Mouse (Mus musculus): ENCODE data around the gene Arcn1. TPM values are rescaled to one million over a fixed set of nuclear protein-coding genes. Genes with fewer than 3 reads are reported as not detected.

Arcn1 gene
- polyA plus RNA-seq (2014; fragmentation: Nextera tagmentation; extraction: Ambion mirVana), result 139 and 168 TPM in 2 replicates

DNA sequence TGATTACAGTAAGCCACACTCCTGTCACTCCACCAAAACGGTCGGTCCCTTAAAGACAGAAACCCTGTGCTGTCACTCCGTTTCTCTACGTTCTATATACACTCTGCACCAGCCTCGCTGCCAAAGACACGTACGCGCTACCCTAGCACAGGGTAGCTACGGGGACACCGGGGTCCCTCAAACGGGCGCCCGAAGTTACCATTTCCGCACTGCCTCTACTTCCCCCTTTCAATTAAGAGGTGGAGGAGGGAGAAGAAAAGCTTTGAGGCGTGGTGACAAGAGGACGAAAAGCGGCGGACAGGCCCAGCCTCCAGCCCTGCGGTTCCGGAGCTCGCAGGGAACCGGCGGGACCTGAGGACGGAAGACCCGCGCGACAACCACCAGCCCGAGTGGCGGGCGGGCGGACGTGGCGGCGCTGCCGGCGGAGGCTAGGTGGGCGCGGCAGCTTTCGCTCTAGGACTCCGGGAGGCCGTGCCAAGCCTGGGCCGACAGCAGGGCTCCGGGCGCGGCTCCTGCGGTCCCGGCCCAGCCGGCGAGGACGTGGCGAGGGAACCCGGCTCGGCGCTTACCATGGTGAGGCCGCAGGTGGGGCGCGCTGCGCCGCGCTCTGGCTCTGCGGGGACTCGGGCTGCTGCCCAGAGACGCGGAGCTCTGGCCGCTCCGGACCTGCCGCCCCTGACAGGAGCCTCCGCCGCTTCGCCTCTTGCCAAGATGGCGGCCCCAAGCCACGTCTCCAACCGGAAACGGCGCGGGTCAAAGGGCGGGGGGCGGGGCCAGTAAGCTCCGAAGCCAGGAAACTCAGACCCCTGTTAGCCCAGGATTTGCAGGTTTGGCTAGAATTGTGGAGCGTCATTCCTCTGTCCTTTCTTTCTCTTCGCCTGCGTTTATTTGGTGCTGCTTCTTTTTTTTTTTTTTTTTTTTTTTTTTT, at the start of gene Arcn1, which contains the start of gene Ift46:
TSS of gene Arcn1 (minus strand) at position 745 of the 928 bp plus-strand sequence.
TSS of gene Ift46 (plus strand) at position 808 of the 928 bp plus-strand sequence.
- under 1% methylated on average over 70 of the region's 82 CpGs for WGBS (ENCODE audit: insufficient replicate concordance)
- Histone ChIP-seq H3K27me3 (ENCODE audit: control insufficient read depth, insufficient read depth, low read length) (no peaks in the 10 kb centered on the region), H3K9me3 (replicated peaks; ENCODE audit: control insufficient read depth, low read length) (no peaks in the 10 kb centered on the region), H3K4me1 (ENCODE audit: control insufficient read depth, insufficient read depth, low read length) (peaks cover 11% of the 10 kb centered on the region; the same call in 1 of the 2 replicates), H3K9ac (ENCODE audit: low read depth, low read length) (peak within 1 kb of the TSS; percentile 81), H3K4me2 (peak within 1 kb of the TSS; percentile 75), H3K27ac (ENCODE audit: low read depth, low read length) (peak within 1 kb of the TSS; percentile 91), H3K36me3 (ENCODE audit: control insufficient read depth, insufficient read depth, low read length) (no peaks in the 10 kb centered on the region), H3K4me3 (ENCODE audit: low read depth, low read length) (peak within 1 kb of the TSS; percentile 92)
- peak; percentile 86 for ATAC-seq (replicated peaks; ENCODE audit: insufficient number of reproducible peaks, low FRiP score, low TSS enrichment)

DNA sequence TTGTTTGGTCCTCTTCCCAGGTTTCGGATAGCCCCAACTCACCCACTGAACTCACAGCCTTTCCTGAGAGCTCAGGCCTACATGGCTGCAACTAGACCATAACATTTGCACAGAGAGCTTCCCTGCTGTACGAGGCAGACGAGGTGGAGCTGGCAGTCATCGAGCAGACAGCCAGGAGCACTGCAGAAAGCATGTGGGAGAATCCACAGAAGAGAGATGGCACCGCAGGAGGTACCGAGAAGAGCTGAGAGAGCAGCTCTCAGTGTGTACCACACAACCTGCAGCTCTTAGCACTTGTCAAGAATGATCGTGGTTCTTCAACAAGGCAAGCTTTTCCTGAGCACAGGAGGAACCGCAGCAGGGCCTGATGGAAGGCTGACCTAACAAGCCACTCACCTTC, 46.5 kb upstream of the Arcn1 start:
- Histone ChIP-seq H3K36me3 (ENCODE audit: control insufficient read depth, insufficient read depth, low read length) (peaks cover 72% of the 10 kb centered on the region), H3K4me2 (no peak overlapping the region), H3K27me3 (ENCODE audit: control insufficient read depth, insufficient read depth, low read length) (no peaks in the 10 kb centered on the region), H3K27ac (ENCODE audit: low read depth, low read length) (no peak overlapping the region), H3K9ac (ENCODE audit: low read depth, low read length) (0 out of 2 replicates have a peak overlapping the region, but pooled peaks have one; percentile 10), H3K4me3 (ENCODE audit: low read depth, low read length) (no peak overlapping the region), H3K9me3 (replicated peaks; ENCODE audit: control insufficient read depth, low read length) (no peaks in the 10 kb centered on the region), H3K4me1 (ENCODE audit: control insufficient read depth, insufficient read depth, low read length) (no peaks in the 10 kb centered on the region)
- no peak for ATAC-seq (replicated peaks; ENCODE audit: insufficient number of reproducible peaks, low FRiP score, low TSS enrichment)
- 92% methylated on average over 8 of the region's 8 CpGs for WGBS (ENCODE audit: insufficient replicate concordance)

DNA sequence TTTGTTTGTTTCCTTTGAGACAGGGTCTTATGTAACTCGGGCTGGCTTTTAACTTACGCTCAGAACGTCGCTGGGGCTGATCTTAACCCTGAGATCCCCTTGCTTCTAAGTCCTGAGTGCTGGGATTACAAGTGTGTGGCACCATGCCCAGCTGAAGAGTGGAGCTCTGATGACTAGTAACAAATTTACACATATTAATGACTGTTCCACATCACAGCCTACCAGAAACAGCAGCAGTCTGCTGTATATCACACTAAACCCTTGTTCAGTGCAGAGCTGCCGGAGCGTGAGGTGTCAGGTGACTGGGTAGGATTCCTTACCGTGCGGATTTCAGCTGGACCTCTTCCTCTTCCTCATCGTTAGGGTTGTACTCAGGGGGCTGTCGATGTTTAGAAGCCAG, 42.7 kb upstream of the Arcn1 start:
- no peaks in the 10 kb centered on the region for H3K4me1 ChIP-seq (ENCODE audit: control insufficient read depth, insufficient read depth, low read length)
- WGBS (ENCODE audit: insufficient replicate concordance), result 84% methylated on average over 10 of the region's 10 CpGs
- H3K9me3 ChIP-seq (replicated peaks; ENCODE audit: control insufficient read depth, low read length), result no peaks in the 10 kb centered on the region
- H3K27me3 ChIP-seq (ENCODE audit: control insufficient read depth, insufficient read depth, low read length), result no peaks in the 10 kb centered on the region
- no peak overlapping the region for H3K4me2 ChIP-seq
- H3K9ac ChIP-seq (ENCODE audit: low read depth, low read length), result no peak overlapping the region
- peaks cover 57% of the 10 kb centered on the region for H3K36me3 ChIP-seq (ENCODE audit: control insufficient read depth, insufficient read depth, low read length)
- no peak overlapping the region for H3K4me3 ChIP-seq (ENCODE audit: low read depth, low read length)
- H3K27ac ChIP-seq (ENCODE audit: low read depth, low read length), result no peak overlapping the region
- ATAC-seq (replicated peaks; ENCODE audit: insufficient number of reproducible peaks, low FRiP score, low TSS enrichment), result no peak

DNA sequence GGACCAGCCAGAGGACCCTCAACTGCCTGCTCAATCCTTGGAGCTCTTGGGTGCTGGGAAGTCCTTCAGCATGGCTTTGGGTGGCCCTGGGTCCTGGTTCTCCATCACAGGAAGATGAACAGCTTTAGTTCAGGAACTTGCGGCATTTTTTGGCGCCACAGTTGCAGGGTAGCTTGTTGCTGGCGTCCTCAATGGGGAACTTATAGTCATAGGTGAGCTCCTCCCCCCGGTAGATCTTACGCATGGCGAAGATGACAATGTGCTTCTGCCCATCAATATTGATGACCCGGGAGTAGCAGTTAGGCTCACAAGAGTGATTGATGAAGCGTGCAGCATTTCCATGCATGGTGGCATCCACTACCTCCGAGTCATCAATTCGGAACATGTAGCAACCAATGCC, 40.1 kb upstream of the Arcn1 start:
- H3K9ac ChIP-seq (ENCODE audit: low read depth, low read length), result no peak overlapping the region
- H3K27ac ChIP-seq (ENCODE audit: low read depth, low read length), result no peak overlapping the region
- H3K4me3 ChIP-seq (ENCODE audit: low read depth, low read length), result no peak overlapping the region
- H3K4me1 ChIP-seq (ENCODE audit: control insufficient read depth, insufficient read depth, low read length), result no peaks in the 10 kb centered on the region
- H3K27me3 ChIP-seq (ENCODE audit: control insufficient read depth, insufficient read depth, low read length), result no peaks in the 10 kb centered on the region
- no peak overlapping the region for H3K4me2 ChIP-seq
- peaks cover 44% of the 10 kb centered on the region for H3K36me3 ChIP-seq (ENCODE audit: control insufficient read depth, insufficient read depth, low read length)
- 94% methylated on average over 10 of the region's 10 CpGs for WGBS (ENCODE audit: insufficient replicate concordance)
- no peaks in the 10 kb centered on the region for H3K9me3 ChIP-seq (replicated peaks; ENCODE audit: control insufficient read depth, low read length)
- no peak for ATAC-seq (replicated peaks; ENCODE audit: insufficient number of reproducible peaks, low FRiP score, low TSS enrichment)

DNA sequence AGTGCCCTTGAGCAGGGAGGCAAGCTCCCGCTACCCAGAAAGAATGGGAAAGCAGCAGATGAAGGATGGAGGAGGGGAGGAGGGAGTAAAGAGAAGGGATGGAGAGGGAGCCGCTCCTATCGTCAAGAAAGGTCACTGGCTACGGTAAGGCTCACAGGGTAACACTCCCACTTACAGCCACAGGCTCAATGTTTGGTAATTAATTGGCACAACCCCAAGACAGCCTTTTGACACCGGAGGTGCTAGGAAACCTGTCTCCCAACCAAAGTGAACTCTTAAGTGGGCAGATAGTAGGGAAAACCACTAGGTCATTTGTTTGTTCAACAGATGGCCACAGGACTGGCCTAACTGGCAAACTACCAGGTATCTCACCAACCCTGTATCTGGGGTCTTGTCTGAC, 39.5 kb upstream of the Arcn1 start:
- ATAC-seq (replicated peaks; ENCODE audit: insufficient number of reproducible peaks, low FRiP score, low TSS enrichment), result no peak
- peaks cover 40% of the 10 kb centered on the region for H3K36me3 ChIP-seq (ENCODE audit: control insufficient read depth, insufficient read depth, low read length)
- no peak overlapping the region for H3K4me3 ChIP-seq (ENCODE audit: low read depth, low read length)
- H3K9me3 ChIP-seq (replicated peaks; ENCODE audit: control insufficient read depth, low read length), result no peaks in the 10 kb centered on the region
- WGBS (ENCODE audit: insufficient replicate concordance), result 75% methylated on average over 5 of the region's 5 CpGs
- no peak overlapping the region for H3K4me2 ChIP-seq
- no peak overlapping the region for H3K27ac ChIP-seq (ENCODE audit: low read depth, low read length)
- H3K4me1 ChIP-seq (ENCODE audit: control insufficient read depth, insufficient read depth, low read length), result no peaks in the 10 kb centered on the region
- H3K27me3 ChIP-seq (ENCODE audit: control insufficient read depth, insufficient read depth, low read length), result no peaks in the 10 kb centered on the region
- no peak overlapping the region for H3K9ac ChIP-seq (ENCODE audit: low read depth, low read length)

DNA sequence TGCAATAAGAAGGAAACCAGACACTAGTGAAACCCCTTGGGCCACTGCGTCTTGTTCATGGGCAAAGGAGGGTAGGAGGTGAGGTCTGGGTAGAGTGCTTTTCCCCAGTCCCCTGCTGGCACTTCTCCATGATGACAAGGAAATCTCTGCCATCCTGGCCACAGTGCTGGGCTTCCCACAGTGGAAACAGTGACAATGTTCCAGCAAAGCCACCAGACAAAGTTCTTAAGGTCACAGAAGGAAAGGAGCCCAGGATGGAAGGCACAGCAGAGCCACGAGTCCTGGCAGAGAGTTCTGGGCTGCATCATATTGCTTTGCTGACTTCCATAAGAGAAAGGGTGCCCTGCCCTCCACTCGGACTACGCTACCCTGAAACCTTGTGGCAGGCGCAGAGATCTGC, 37.9 kb upstream of the Arcn1 start:
- Histone ChIP-seq H3K27ac (ENCODE audit: low read depth, low read length) (no peak overlapping the region), H3K27me3 (ENCODE audit: control insufficient read depth, insufficient read depth, low read length) (peaks cover 12% of the 10 kb centered on the region), H3K4me2 (no peak overlapping the region), H3K4me1 (ENCODE audit: control insufficient read depth, insufficient read depth, low read length) (no peaks in the 10 kb centered on the region), H3K9me3 (replicated peaks; ENCODE audit: control insufficient read depth, low read length) (no peaks in the 10 kb centered on the region), H3K4me3 (ENCODE audit: low read depth, low read length) (no peak overlapping the region), H3K36me3 (ENCODE audit: control insufficient read depth, insufficient read depth, low read length) (peaks cover 31% of the 10 kb centered on the region), H3K9ac (ENCODE audit: low read depth, low read length) (no peak overlapping the region)
- WGBS (ENCODE audit: insufficient replicate concordance), result 88% methylated on average over 5 of the region's 5 CpGs
- ATAC-seq (replicated peaks; ENCODE audit: insufficient number of reproducible peaks, low FRiP score, low TSS enrichment), result no peak

DNA sequence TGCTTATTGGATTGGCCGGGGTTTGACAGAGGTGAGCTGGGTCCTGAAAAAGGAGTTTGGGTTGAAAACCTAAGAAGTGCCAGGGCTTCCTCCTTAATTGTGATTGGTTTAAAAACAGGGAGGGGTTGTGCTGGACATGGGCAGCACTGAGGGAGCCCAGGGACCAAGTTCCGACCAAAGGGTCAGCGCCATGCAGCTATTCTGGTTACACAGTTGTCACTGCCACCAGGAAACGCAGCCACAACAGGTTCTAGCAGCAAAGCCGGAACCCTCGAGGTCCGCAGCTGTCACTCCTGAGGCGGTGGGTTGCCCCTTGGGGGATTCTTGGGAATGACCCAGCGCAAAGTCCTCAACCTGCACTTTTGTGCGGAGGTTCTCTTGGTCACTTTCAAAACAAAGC, 37.0 kb upstream of the Arcn1 start:
- Histone ChIP-seq H3K4me2 (no peak overlapping the region), H3K9ac (ENCODE audit: low read depth, low read length) (no peak overlapping the region), H3K27me3 (ENCODE audit: control insufficient read depth, insufficient read depth, low read length) (peaks cover 14% of the 10 kb centered on the region), H3K4me3 (ENCODE audit: low read depth, low read length) (no peak overlapping the region), H3K9me3 (replicated peaks; ENCODE audit: control insufficient read depth, low read length) (no peaks in the 10 kb centered on the region), H3K36me3 (ENCODE audit: control insufficient read depth, insufficient read depth, low read length) (peaks cover 26% of the 10 kb centered on the region), H3K27ac (ENCODE audit: low read depth, low read length) (no peak overlapping the region), H3K4me1 (ENCODE audit: control insufficient read depth, insufficient read depth, low read length) (no peaks in the 10 kb centered on the region; the same call in 1 of the 2 replicates)
- 91% methylated on average over 10 of the region's 10 CpGs for WGBS (ENCODE audit: insufficient replicate concordance)
- ATAC-seq (replicated peaks; ENCODE audit: insufficient number of reproducible peaks, low FRiP score, low TSS enrichment), result no peak

DNA sequence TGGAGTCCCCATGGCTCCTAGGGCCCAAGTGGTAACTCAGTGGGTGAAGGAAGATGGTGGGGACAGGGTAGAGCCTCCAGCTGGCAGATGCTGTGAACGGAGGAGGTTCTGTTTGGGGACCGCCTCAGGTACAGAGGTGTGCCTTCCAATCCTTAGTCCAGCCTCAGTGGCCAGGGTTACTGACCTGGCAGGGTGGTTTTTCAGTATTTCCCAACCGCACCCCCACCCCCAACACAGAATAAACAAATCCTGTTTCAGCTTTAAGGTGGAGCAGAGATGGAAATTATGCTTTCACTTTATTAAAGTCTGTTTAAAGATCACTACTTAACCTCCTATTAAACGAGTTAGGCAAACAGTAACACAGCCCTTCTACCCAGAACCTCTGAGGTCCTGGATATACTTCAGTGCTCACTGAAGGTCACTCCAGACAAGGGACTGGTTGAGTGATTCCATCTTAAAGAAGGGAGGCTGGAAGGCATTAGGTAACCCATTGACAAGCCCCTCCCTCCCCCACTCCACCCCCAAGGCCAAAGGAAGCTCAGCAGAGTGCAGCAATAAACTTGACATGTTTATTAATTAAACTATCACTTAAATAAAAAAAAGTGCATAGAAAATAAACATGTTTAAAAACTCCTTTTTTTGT, 35.3 kb upstream of the Arcn1 start, which contains the start of gene Ttc36:
TSS of gene Ttc36 (minus strand) at position 265 of the 643 bp plus-strand sequence.
- H3K9ac ChIP-seq (ENCODE audit: low read depth, low read length), result no peak within 1 kb of the TSS
- H3K9me3 ChIP-seq (replicated peaks; ENCODE audit: control insufficient read depth, low read length), result no peaks in the 10 kb centered on the region
- no peak within 1 kb of the TSS for H3K27ac ChIP-seq (ENCODE audit: low read depth, low read length)
- H3K36me3 ChIP-seq (ENCODE audit: control insufficient read depth, insufficient read depth, low read length), result peaks cover 10% of the 10 kb centered on the region
- H3K27me3 ChIP-seq (ENCODE audit: control insufficient read depth, insufficient read depth, low read length), result peaks cover 25% of the 10 kb centered on the region
- peaks cover 5% of the 10 kb centered on the region for H3K4me1 ChIP-seq (ENCODE audit: control insufficient read depth, insufficient read depth, low read length)
- no peak for ATAC-seq (replicated peaks; ENCODE audit: insufficient number of reproducible peaks, low FRiP score, low TSS enrichment)
- 63% methylated on average over 4 of the region's 4 CpGs for WGBS (ENCODE audit: insufficient replicate concordance)
- no peak within 1 kb of the TSS for H3K4me3 ChIP-seq (ENCODE audit: low read depth, low read length)
- H3K4me2 ChIP-seq, result no peak within 1 kb of the TSS
